Mouse (Mus musculus) heart, embryonic 14.5 days (tissue): ENCODE data around the gene Rprm. TPM values are rescaled to one million over a fixed set of nuclear protein-coding genes. Genes with fewer than 3 reads are reported as not detected.
A peak's percentile ranks its signal among the peaks of the same experiment; 100 is the strongest.

Experiments
- ATAC-seq: fragments of 200-750 bp; cut with Nextera tagmentation; 2 replicates; pipeline ENCODE4 v1.8.0; 2017; ENCODE audit warnings: low read depth, moderate TSS enrichment; ENCODE audit not compliant: insufficient number of reproducible peaks, insufficient read depth, low FRiP score
- H3K27ac ChIP-seq, 2 experiments: fragments of 200-500 bp in 1 of 2; fragments of 300-500 bp in 1 of 2; sonication (generic) in 1 of 2; replicated peaks in 1 of 2; 2 replicates each; pipeline ENCODE4 v1.5.1; 2012 to 2014; ENCODE audit warnings: low read depth in 2 of 2, low read length in 2 of 2, control low read depth in 1 of 2, mild to moderate bottlenecking in 1 of 2, mixed read lengths in 1 of 2; ENCODE audit not compliant: control insufficient read depth in 1 of 2, insufficient read depth in 1 of 2
- H3K27me3 ChIP-seq: fragments of 300-500 bp; sonication (generic); 2 replicates; pipeline ENCODE4 v1.6.1; 2014; ENCODE audit warnings: mild to moderate bottlenecking, low read length, control low read depth; ENCODE audit not compliant: control insufficient read depth, insufficient read depth
- H3K36me3 ChIP-seq: fragments of 300-500 bp; sonication (generic); 2 replicates; pipeline ENCODE4 v1.6.1; 2014; ENCODE audit warnings: mild to moderate bottlenecking, control low read depth, low read length, mixed read lengths; ENCODE audit not compliant: control insufficient read depth, insufficient read depth
- H3K4me1 ChIP-seq, 2 experiments: fragments of 200-500 bp in 1 of 2; fragments of 300-500 bp in 1 of 2; sonication (generic) in 1 of 2; 2 replicates each; pipeline ENCODE4 v1.6.1; 2012 to 2014; ENCODE audit warnings: low read length in 2 of 2, control low read depth in 1 of 2, mixed read lengths in 1 of 2; ENCODE audit not compliant: control insufficient read depth in 2 of 2, insufficient read depth in 2 of 2
- H3K4me2 ChIP-seq: fragments of 300-500 bp; sonication (generic); 2 replicates; pipeline ENCODE4 v1.6.1; 2014; ENCODE audit warnings: mild to moderate bottlenecking, low read length
- H3K4me3 ChIP-seq, 2 experiments: fragments of 200-500 bp in 1 of 2; fragments of 300-500 bp in 1 of 2; sonication (generic) in 1 of 2; 2 replicates each; pipeline ENCODE4 v1.5.1; 2012 to 2014; ENCODE audit warnings: low read length in 2 of 2, mild to moderate bottlenecking in 2 of 2, control low read depth in 1 of 2, low read depth in 1 of 2, moderate library complexity in 1 of 2; ENCODE audit not compliant: control insufficient read depth in 1 of 2, insufficient read depth in 1 of 2
- H3K9ac ChIP-seq: fragments of 300-500 bp; sonication (generic); 2 replicates; pipeline ENCODE4 v1.6.1; 2014; ENCODE audit warnings: mild to moderate bottlenecking, low read length
- H3K9me3 ChIP-seq: fragments of 300-500 bp; sonication (generic); 2 replicates; pipeline ENCODE4 v1.6.1; 2016; ENCODE audit warnings: low read length, control low read depth; ENCODE audit not compliant: control insufficient read depth
- WGBS: fragments of 180-500 bp; shearing (Covaris S2); extraction: QIAGEN DNeasy Blood & Tissue Kit; methylation state at CpG from one replicate; pipeline ENCODE4 v1.1.7; 2014; 5-methylcytosine and 5-hydroxymethylcytosine counted together
- polyA plus RNA-seq: library from polyadenylated mRNA; unstranded; fragments of >200 nt; fragmentation: Nextera tagmentation; extraction: Ambion mirVana; gene quantifications from 2 replicates; pipeline ENCODE4 v1.2.1, GENCODE M21; 2014

Gene Rprm
- polyA plus RNA-seq, 1 experiment from 2014 or later: 0.72 TPM

DNA sequence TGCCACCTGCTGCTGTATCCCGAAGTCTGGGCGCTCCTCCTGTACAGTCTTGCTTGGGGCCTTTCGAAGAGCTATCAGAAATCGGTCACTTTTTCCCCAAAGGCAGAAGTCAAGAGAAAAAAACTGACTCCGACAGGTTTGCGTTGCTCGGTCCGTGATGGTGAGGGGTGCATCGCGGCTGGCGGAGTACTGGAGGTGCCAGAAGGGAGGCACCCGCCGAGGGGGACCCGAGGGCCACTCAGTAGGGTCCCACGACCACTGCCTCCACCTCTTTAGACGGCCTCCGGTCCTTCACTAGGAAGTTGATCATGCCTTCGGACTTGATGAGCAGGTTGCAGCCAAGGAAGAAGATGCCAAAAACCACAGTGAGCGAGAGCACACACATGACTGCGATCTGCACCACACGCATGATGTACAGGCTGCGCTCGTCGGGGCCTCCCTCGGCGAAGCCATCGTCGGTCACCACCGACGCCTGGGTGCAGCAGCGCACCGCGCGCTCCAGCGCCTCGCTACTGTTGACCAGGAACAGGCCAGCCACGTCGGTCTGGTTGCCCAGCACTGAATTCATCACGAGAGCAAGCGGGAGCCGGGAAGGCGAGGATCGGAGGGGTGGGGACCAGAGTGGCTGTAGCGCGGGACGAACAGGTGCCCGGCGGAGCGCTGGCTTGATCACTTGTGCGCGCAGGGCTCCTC is 469 bp downstream of the Rprm start:
- peak overlapping the region; percentile 58; the same call in 1 of the 2 replicates for H3K9ac ChIP-seq
- H3K27ac ChIP-seq: no peak overlapping the region
- WGBS: 2% methylated on average over 47 of the region's 51 CpGs

DNA sequence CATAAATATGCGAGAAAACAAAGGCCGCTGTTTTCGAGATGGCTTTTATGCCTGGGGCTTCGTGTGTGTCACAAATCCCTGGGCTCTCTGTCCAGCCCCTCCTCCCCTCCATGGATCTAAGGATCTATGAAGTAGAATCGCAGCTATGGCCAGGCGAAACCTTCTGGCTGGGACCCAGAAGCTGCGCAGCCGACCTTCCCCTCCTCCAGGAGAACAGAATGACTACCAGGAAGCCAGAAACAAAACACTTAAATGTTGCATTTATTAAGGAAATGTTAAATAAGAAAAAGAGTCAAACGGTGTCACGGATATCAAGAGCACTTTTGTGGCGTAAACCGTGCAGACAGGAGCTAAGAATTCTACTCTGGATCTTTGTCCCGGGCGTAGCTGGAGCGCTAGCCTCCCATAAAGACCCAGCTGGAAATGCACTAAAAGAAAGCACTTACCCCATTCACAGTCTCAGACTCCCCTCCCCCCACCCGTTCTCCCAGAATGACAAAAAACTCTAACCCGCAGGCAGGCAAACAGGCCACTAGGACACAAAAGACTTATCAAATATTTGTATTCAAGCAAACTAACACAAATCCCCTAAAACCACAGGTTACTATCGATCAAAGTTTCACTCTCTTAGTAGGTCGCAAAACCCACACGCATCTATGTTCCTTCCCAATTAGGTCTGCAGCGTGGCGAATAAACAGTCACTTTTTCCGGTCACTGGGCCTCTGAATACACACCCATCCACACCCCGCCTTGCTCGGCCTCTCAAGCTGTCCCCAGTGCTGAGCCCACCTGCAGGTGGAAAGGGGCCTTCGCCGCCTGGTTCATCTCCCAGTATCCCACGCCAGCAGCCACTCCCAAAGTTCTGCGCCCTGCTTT is 1.3 kb downstream of the Rprm start:
- Histone ChIP-seq H3K27me3 (peaks cover 33% of the 10 kb centered on the region), H3K9me3 (no peaks in the 10 kb centered on the region), H3K4me3 (peak overlapping the region; percentile 49 to 50), H3K4me2 (peak overlapping the region; percentile 97), H3K27ac (no peak overlapping the region), H3K36me3 (no peaks in the 10 kb centered on the region), H3K9ac (peak overlapping the region; percentile 2; the same call in 1 of the 2 replicates), H3K4me1 (peaks cover 8 to 15% of the 10 kb centered on the region in 2 experiments)
- ATAC-seq: no peak
- WGBS: 3% methylated on average over 29 of the region's 29 CpGs

More for the DNA sequence above, 469 bp downstream of the Rprm start:
- peak; percentile 76 for ATAC-seq
- Histone ChIP-seq H3K27me3 (peaks cover 33% of the 10 kb centered on the region), H3K9me3 (no peaks in the 10 kb centered on the region), H3K4me3 (peak overlapping the region; percentile 49 to 50), H3K4me1 (peaks cover 8 to 15% of the 10 kb centered on the region in 2 experiments), H3K4me2 (peak overlapping the region; percentile 97), H3K36me3 (no peaks in the 10 kb centered on the region)

DNA sequence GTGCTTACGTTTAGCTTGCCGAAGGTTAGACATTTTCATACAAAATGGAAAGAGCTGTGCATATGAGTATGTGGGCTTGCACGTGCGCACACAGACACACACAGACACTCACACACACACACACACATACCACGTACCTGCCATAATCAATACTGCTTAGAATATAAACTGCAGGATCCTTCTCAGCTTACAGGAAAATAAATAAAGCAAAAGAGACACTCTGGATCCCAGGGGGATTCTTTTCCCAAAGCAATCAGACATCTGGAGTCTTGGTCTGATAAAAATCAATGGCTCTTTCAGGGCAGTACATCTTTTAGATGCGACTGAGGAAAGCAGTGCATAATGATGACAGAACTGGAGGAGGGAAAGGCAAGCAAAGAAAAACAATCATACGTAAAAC is 6.4 kb downstream of the Rprm start:
- H3K4me1 ChIP-seq: 0 out of 4 replicates have a peak, but pooled peaks cover 3% of the 10 kb centered on the region in 2 experiments
- no peaks in the 10 kb centered on the region for H3K9me3 ChIP-seq
- no peaks in the 10 kb centered on the region for H3K36me3 ChIP-seq
- H3K4me3 ChIP-seq: no peak overlapping the region
- peaks cover 13% of the 10 kb centered on the region for H3K27me3 ChIP-seq
- WGBS: 74% methylated on average over 7 of the region's 7 CpGs
- ATAC-seq: no peak
- no peak overlapping the region for H3K4me2 ChIP-seq
- no peak overlapping the region for H3K9ac ChIP-seq
- no peak overlapping the region for H3K27ac ChIP-seq

GRCm38 (mm10) chr2:54071526-54071925 is 13.8 kb downstream of the Rprm start:
- H3K27ac ChIP-seq: no peak overlapping the region
- no peak overlapping the region for H3K9ac ChIP-seq
- H3K4me1 ChIP-seq: no peaks in the 10 kb centered on the region
- no peaks in the 10 kb centered on the region for H3K27me3 ChIP-seq
- no peak overlapping the region for H3K4me2 ChIP-seq
- H3K36me3 ChIP-seq: no peaks in the 10 kb centered on the region
- H3K4me3 ChIP-seq: no peak overlapping the region
- no peaks in the 10 kb centered on the region for H3K9me3 ChIP-seq
- WGBS: 68% methylated on average over 1 of the region's 1 CpGs
- no peak for ATAC-seq

DNA sequence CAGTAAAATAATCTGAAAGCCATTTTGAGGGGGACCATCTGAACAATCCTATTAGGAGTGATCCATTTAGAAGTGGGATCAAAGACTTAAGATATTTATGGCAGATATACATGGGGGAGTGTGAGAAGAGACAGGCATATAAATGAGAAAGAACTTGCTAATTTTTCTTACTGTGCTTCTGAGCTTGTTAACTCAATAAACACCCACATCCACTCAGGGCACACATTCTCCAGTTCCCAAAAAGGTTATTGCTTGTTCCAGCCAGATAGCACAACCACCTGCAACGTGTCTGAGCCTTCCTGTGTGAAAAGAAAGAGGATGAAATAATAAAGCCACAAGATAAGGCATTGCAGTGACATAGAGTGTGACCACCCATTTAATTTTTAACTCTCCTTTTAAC is 22.9 kb downstream of the Rprm start:
- WGBS: 20% methylated on average over 1 of the region's 1 CpGs
- no peak overlapping the region for H3K4me2 ChIP-seq
- no peaks in the 10 kb centered on the region for H3K36me3 ChIP-seq
- no peak overlapping the region for H3K27ac ChIP-seq
- ATAC-seq: no peak
- H3K4me1 ChIP-seq: no peaks in the 10 kb centered on the region
- no peak overlapping the region for H3K4me3 ChIP-seq
- H3K27me3 ChIP-seq: no peaks in the 10 kb centered on the region
- no peaks in the 10 kb centered on the region for H3K9me3 ChIP-seq
- H3K9ac ChIP-seq: no peak overlapping the region

- Histone ChIP-seq H3K9me3 (no peaks in the 10 kb centered on the region), H3K27me3 (no peaks in the 10 kb centered on the region), H3K4me3 (no peak overlapping the region), H3K4me2 (no peak overlapping the region), H3K9ac (no peak overlapping the region), H3K4me1 (no peaks in the 10 kb centered on the region), H3K36me3 (no peaks in the 10 kb centered on the region), H3K27ac (no peak overlapping the region)
- ATAC-seq: no peak
These were observed 24.3 kb downstream of the Rprm start for GRCm38 (mm10) chr2:54061039-54061438.
